In the genomic region with DNA sequence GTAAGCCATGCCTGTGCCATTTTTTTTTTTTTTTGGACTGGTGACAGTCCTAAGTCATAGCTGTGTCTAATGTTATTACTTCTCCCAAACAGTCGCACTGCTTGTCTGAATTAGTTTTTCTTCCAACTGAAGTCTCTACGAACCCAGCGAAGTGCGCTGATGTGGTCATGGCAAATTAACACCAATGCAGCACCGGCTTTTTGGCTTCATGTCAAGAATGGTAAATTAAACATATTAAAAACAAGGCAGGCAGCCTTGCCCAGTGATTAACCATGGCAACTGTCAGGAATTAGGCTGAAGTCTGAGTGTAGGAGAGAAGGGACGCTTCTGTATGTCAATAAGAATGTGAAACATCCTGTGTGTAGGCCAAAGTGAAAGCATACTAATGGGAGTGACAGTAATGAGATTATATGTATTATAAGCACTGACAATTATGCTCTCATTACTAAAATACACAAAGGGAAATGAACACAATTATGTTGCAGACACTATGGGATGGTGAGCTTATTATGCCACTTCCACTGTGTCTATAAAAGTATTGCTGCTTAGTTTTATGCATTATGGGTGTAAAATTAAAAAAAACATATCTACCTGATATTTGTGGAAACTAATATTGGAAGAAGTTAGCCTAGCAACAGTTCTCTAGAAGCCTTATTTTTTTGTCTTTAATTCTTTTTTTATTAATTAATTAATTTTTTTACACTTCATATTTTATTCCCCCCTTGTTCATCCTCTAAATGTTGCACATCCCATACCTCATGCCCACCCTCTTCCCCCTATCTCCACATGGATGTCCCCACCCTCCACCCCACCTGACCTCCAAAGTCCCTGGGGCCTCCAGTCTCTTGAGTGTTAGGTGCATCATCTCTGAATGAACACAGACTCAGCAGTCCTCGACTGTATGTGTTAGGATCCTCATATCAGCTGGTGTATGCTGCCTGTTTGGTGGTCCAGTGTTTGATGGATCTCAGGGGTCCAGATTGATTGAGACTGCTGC, we compare ENCODE assay signal across 13 mouse cellular contexts.
DNase-seq lines count a peak whose midpoint lies in the region; ATAC-seq and TF ChIP-seq lines count a peak whose summit lies in the region.
"Had no signal": no experiment of that assay in that cellular context is flagged by ENCODE, and none has a peak within 500 bp of the region (broad histone marks: within the 10 kb centered on the region; RNA-seq: fewer than 3 reads in every experiment).

No protein-coding gene starts in this region.

- 58% methylated on average over 7 of the region's 7 CpGs for WGBS in forebrain, embryonic 12.5 days
- 23% methylated on average over 7 of the region's 7 CpGs for WGBS in hindbrain, postnatal 0 days
- WGBS in neural tube, embryonic 14.5 days, result 28% methylated on average over 7 of the region's 7 CpGs
- 66% methylated on average over 7 of the region's 7 CpGs for WGBS in lung, adult 2 months

- no peak overlapping the region for H3K9ac ChIP-seq in forebrain, embryonic 12.5 days
- H3K9ac ChIP-seq in hindbrain, postnatal 0 days (replicated peaks; ENCODE audit: low read length), result no peak overlapping the region
- no peak overlapping the region for H3K9ac ChIP-seq in neural tube, embryonic 14.5 days (replicated peaks; ENCODE audit: low read depth, low read length)
- H3K9ac ChIP-seq: embryonic facial prominence, embryonic 15.5 days; heart, embryonic 15.5 days had no signal

- no peak for TF ChIP-seq POLR2A in lung, adult 2 months (IDR thresholded peaks at IDR 0.05; ENCODE audit: borderline replicate concordance, extremely low read depth, low read depth, low read length)

- peak; percentile 83; the same call in 1 of the 2 replicates for ATAC-seq in forebrain, embryonic 12.5 days (ENCODE audit: low FRiP score)
- peak; percentile 95 for ATAC-seq in hindbrain, postnatal 0 days
- ATAC-seq in neural tube, embryonic 14.5 days (ENCODE audit: low read depth), result peak; percentile 83; the same call in 1 of the 2 replicates
- ATAC-seq: activated CD4-positive, CD25-positive, alpha-beta regulatory T cell, adult 4 months had no signal

- no peak overlapping the region for H3K4me3 ChIP-seq in forebrain, embryonic 12.5 days (replicated peaks)
- H3K4me3 ChIP-seq in hindbrain, postnatal 0 days (ENCODE audit: low read length), result no peak overlapping the region
- no peak overlapping the region for H3K4me3 ChIP-seq in neural tube, embryonic 14.5 days (ENCODE audit: low read depth, low read length)
- no peak overlapping the region for H3K4me3 ChIP-seq in lung, adult 2 months (replicated peaks; ENCODE audit: extremely low read depth, low read depth, low read length)
- H3K4me3 ChIP-seq: embryonic facial prominence, embryonic 15.5 days; heart, embryonic 15.5 days had no signal

- no peaks in the 10 kb centered on the region for H3K4me1 ChIP-seq in forebrain, embryonic 12.5 days
- no peaks in the 10 kb centered on the region for H3K4me1 ChIP-seq in hindbrain, postnatal 0 days (ENCODE audit: insufficient read depth, low read length)
- peaks cover 4% of the 10 kb centered on the region; the same call in 1 of the 2 replicates for H3K4me1 ChIP-seq in neural tube, embryonic 14.5 days (ENCODE audit: control insufficient read depth, insufficient read depth, low read length)
- no peaks in the 10 kb centered on the region for H3K4me1 ChIP-seq in lung, adult 2 months (ENCODE audit: control insufficient read depth, insufficient read depth, low read length)
- H3K4me1 ChIP-seq: embryonic facial prominence, embryonic 15.5 days; heart, embryonic 15.5 days had no signal

- H3K27ac ChIP-seq in forebrain, embryonic 12.5 days, result no peak overlapping the region
- H3K27ac ChIP-seq in hindbrain, postnatal 0 days, result no peak overlapping the region
- H3K27ac ChIP-seq in neural tube, embryonic 14.5 days (ENCODE audit: low read depth, low read length), result no peak overlapping the region
- H3K27ac ChIP-seq: embryonic facial prominence, embryonic 15.5 days; heart, embryonic 15.5 days had no signal

- no peaks in the 10 kb centered on the region for H3K27me3 ChIP-seq in forebrain, embryonic 12.5 days
- no peaks in the 10 kb centered on the region for H3K27me3 ChIP-seq in hindbrain, postnatal 0 days (ENCODE audit: insufficient read depth, low read length)
- no peaks in the 10 kb centered on the region for H3K27me3 ChIP-seq in neural tube, embryonic 14.5 days (ENCODE audit: control insufficient read depth, insufficient read depth, low read length)
- H3K27me3 ChIP-seq: embryonic facial prominence, embryonic 15.5 days; heart, embryonic 15.5 days had no signal

- H3K4me2 ChIP-seq in forebrain, embryonic 12.5 days, result no peak overlapping the region
- no peak overlapping the region for H3K4me2 ChIP-seq in hindbrain, postnatal 0 days (ENCODE audit: low read depth, low read length)
- H3K4me2 ChIP-seq in neural tube, embryonic 14.5 days (ENCODE audit: low read depth, low read length), result no peak overlapping the region
- H3K4me2 ChIP-seq: embryonic facial prominence, embryonic 15.5 days; heart, embryonic 15.5 days had no signal

- no peak for TF ChIP-seq CTCF in hindbrain, postnatal 0 days (IDR thresholded peaks at IDR 0.05; ENCODE audit: low read depth)
- TF ChIP-seq CTCF in lung, adult 2 months (IDR thresholded peaks at IDR 0.05; ENCODE audit: insufficient read depth, low read length), result no peak

- H3K36me3 ChIP-seq in forebrain, embryonic 12.5 days (replicated peaks), result no peaks in the 10 kb centered on the region
- no peaks in the 10 kb centered on the region for H3K36me3 ChIP-seq in hindbrain, postnatal 0 days (ENCODE audit: insufficient read depth, low read length)
- H3K36me3 ChIP-seq in neural tube, embryonic 14.5 days (ENCODE audit: control insufficient read depth, insufficient read depth, low read length), result no peaks in the 10 kb centered on the region
- H3K36me3 ChIP-seq: embryonic facial prominence, embryonic 15.5 days; heart, embryonic 15.5 days had no signal

- no peaks in the 10 kb centered on the region for H3K9me3 ChIP-seq in forebrain, embryonic 12.5 days
- no peaks in the 10 kb centered on the region for H3K9me3 ChIP-seq in hindbrain, postnatal 0 days (ENCODE audit: low read length)
- H3K9me3 ChIP-seq in neural tube, embryonic 14.5 days (ENCODE audit: control insufficient read depth, low read length), result no peaks in the 10 kb centered on the region
- H3K9me3 ChIP-seq: embryonic facial prominence, embryonic 15.5 days; heart, embryonic 15.5 days had no signal

- peak; percentile 4 for DNase-seq in cerebellum, postnatal 14 days
- no peak for DNase-seq in cerebellum, adult 8-10 months
- DNase-seq in hindbrain, postnatal 0 days (ENCODE audit: low spot score), result peak; percentile 91
- DNase-seq in adrenal gland, postnatal 10 days, result no peak
- DNase-seq in heart, adult 9 months (ENCODE audit: low spot score in 2 of 2), result no peak
- DNase-seq in lung, adult 2 months, result no peak
- DNase-seq: kidney, adult 8-10 months; lung, postnatal 14 days had no signal

Comparison
In these comparisons a context has a peak if more than half of its experiments do, and no peak if none do; other contexts are left out.
1. DNase-seq: peak in cerebellum, postnatal 14 days (2 of 2) and hindbrain, postnatal 0 days (single experiment); none in cerebellum, adult 8-10 months (single experiment), adrenal gland, postnatal 10 days (single experiment), heart, adult 9 months (0 of 2) and lung, adult 2 months (single experiment).
2. Peak in every context shown above with its lines, with median percentiles within 50 percentile points of each other: ATAC-seq.